Mouse (Mus musculus) lung, postnatal 14 days (tissue): ENCODE measurements around the gene Wee2.

Source experiments
- DNase-seq: peaks from one replicate; pipeline ENCODE4 v3.0.0; 2021

Gene Wee2

DNA sequence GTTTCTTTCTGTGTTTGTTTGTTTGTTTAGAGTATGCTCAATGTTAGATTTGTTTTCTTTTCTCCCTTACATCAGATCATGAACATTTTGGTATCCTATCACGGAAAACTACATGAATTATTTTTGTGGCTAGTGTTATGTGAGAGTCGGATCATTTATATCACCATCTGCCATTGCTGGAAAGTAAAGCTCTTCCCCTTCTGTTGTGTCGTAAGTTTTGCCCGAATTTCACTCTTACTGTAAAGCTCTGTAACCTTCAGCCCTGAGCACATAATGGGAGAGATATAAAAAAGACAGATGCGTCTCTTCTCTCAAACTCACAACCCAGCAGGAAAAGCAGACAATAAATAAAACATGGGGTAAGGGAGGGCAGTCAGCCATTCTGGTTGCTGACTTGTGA is at the start of gene Wee2:
Gene Wee2, plus strand, starts transcription at position 153 of the 400 bp plus-strand sequence.
- DNase-seq: no peak

GRCm38 (mm10) chr6:40390975-40391374 is 47.9 kb upstream of the Wee2 start:
- DNase-seq: no peak

- peak; percentile 78 for DNase-seq
Measured at GRCm38 (mm10) chr6:40393213-40393612, 45.7 kb upstream of the Wee2 start.

DNA sequence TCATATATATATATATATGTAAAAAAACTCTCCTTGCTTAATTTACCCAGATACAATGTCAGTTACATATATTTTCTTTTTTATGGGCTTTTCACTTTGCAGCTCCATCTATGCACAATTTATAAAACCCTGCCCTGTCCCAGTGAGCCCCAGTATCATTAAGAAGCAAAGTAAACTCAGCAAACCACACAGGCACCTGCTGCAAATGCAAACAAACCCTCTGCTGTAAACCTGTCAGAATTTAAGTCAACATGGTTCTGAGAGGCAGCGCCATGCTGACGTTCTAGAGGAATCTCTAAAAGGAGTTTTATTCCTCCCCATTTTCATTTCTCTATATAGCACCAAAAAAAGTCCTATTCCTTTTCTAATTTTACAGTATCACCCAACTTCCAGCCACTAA is 36.9 kb upstream of the Wee2 start:
- no peak for DNase-seq

GRCm38 (mm10) chr6:40403640-40404285 is 35.1 kb upstream of the Wee2 start:
- DNase-seq: no peak

- no peak for DNase-seq
Measured at GRCm38 (mm10) chr6:40411085-40411484, 27.8 kb upstream of the Wee2 start.

- DNase-seq: no peak
Measured at GRCm38 (mm10) chr6:40413046-40413445, 25.8 kb upstream of the Wee2 start.

GRCm38 (mm10) chr6:40413565-40413964 is 25.3 kb upstream of the Wee2 start:
- no peak for DNase-seq

- no peak for DNase-seq
Measured at GRCm38 (mm10) chr6:40415799-40416198, 23.1 kb upstream of the Wee2 start.

GRCm38 (mm10) chr6:40418386-40418785 is 20.5 kb upstream of the Wee2 start:
- DNase-seq: no peak

DNA sequence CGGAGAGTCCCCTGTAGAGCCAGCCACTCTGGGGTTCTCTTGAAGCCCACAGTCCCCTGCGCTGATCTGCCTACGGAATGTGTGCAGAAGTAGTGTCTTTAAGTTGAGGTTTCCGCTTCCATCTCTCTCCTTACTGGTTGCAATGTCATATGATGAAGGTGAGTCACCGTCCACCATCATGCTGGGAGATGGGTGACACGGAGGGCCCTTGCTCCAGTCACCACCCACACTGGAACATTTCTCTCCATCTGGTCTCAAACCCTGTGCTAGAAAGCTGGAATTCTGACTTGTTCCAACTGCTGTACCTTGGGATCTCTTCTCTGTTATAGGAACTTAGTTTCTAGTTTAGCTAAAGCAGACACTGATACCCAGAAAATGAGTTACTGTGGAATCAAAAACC is 17.8 kb upstream of the Wee2 start:
- DNase-seq: no peak

DNA sequence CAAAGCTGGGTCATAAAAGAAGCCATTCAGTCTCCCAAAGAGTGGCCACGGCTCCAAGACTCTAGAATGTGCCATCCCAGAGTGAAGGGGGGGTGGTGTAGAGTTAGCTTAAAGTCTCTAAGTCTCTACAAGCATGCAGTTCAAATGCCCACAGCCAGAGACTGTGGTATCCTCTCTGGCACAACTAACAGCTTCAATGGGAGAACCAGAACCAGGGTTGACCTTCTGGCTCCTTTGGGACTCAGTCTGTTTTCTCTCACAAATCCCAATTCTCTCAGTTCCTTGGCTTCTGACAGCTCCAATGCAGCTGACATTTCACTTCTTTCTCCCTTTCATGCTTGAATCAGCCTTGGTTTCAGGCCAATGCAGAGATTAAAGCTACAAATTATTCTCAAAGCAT is 15.9 kb upstream of the Wee2 start:
- DNase-seq: no peak

- peak; percentile 71 for DNase-seq
Measured at GRCm38 (mm10) chr6:40423774-40424173, 15.1 kb upstream of the Wee2 start.

- no peak for DNase-seq
Measured at GRCm38 (mm10) chr6:40427441-40427840, 11.4 kb upstream of the Wee2 start.

GRCm38 (mm10) chr6:40428696-40429095 is 10.2 kb upstream of the Wee2 start:
- DNase-seq: no peak

GRCm38 (mm10) chr6:40429521-40429931 is 9.4 kb upstream of the Wee2 start:
- DNase-seq: peak; percentile 15

DNA sequence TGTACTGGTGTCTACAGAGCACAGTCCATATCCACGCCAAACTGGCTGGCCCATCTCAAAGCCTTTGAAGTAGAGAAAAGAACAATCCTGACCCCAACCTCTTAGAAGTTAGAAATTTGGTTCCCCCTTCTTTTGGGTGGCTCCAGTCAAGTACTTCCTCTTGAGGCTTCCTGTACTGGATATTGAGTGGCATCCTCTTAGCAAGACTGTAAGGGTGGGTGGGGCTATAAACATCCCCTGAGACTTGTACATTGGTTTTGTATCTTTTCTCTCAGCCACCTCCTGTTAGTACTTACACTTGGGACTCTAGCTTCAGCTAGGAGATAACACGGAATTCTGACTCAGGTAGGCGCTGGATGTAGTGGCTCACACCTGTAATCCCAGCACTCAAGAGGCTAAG is 8.6 kb upstream of the Wee2 start:
- DNase-seq: peak; percentile 5

- DNase-seq: no peak
Measured at GRCm38 (mm10) chr6:40430878-40431277, 8.0 kb upstream of the Wee2 start.

- peak; percentile 24 for DNase-seq
Measured at GRCm38 (mm10) chr6:40431356-40431755, 7.5 kb upstream of the Wee2 start.

DNA sequence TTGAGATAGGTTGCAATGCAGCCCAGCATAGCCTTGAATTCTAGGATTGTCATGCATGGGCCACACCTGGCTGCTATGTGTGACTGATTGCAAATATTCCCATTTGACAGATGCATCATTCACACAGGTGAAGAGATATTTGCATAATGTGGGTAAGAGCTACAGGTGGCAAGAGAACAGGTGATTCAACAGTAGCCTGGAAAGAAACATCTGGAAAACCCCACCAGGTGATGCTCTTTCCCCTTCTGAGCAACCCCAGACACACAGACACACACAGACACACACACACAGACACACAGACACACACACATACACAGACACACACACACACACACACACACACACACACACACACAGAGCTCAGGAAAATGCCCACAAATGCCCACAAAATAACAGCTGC is 7.1 kb upstream of the Wee2 start:
- DNase-seq: no peak

DNA sequence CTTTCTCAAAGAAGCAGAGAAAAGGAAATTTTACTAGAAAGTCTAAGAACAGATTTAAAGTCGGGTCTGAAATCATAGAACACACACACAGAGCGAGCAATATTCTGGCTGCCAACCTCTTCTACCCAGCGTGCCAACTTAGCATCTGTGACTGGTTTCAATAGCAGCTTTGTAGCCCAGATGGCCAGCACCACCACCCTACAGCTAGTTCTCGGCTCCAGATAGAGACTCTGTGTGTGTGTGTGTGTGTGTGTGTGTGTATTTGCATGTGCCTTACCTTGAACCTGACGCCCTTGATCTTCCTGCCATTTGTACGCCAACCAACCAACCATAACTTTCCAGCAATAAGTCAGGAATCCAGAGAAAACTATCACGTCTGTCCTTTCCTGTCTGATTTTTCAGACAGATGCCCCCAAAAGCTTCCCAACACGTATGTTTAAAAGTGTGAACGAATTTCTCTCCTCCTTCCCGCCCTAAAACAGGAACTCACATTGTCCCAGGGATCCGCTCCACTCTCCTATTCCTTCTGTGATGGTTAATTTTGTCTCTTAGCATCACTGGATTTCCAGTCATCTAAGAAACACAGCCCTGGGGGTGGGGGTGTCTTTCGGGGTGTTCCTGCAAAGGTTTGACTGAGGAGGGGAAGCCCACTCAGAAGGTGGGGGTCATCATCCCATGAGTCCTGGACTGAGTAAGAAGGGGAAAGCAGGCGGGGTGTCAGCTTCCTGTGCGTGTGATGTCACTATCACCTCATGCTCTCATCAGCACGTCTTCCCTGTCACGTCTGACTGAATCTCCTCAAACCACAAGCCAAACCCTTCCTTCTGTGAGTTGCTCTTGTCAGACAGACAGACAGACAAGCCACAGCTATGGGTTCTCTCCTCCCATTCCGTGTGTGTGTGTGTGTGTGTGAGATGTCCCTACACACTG is 6.3 kb upstream of the Wee2 start:
- DNase-seq: no peak

DNA sequence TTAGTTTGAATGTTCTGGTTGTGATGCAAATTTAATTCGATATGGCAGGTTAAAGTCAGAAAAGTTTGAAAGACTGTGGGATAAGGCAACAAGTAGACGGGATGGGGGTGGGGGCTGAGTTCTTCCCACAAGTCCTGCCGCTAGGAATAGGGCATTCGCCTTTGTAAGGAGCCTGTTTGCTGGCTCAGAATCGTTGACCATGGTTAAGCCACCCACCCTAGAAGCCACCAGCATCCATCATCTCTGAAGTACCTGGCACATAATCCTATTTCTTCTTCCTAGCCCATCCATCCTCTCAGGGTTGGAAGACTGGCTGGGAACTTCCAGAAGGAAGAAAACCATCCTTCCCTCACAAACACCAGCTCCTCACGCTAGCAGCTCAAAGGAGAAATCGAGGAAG is 4.2 kb upstream of the Wee2 start:
- DNase-seq: no peak

DNA sequence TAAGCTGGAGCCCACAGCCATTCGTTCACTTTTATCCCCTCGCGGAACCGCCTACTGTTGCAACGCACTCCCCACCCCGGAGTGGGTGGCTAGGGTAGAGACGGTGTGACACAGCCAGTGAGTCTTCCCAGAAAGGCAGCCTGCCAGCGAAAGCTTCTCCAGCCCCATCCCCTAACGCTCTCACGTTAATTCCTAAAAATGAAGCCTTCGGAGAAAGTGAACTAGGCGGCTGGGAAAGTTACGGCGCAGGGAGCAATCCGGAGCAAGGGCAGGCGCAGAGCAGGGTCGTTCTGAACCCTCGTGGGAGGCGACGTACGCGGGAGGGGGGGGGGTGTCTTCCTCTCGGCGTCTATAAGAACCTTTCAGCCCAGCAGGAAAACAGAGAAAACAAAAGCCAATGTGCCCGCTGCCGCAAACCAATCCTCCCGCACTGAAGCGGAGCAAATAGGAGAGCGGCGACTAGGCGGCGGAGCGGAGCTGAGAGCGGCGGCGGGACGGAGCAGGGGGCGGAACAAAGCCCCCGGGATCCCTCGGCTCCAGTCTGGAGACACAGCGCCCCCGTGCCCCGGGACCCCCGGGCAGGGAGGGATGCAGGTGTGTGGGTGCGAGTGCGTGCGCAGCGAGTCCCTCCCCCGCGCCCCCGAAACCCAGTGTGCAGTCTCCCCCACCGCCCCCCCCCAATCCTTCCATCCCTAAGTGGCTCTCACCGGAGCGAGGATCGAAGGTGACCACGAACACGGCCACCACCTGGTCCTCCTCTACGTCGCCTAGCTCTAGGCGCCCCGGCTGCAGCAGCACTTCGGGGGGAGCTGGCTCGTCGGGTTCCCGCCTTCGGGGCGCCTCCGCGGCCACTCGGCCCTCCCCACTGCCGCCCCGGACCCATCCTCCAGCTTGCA is 3.5 kb upstream of the Wee2 start:
- peak; percentile 30 for DNase-seq
